Mouse (Mus musculus): ENCODE measurements around the gene Cep112. TPM values are rescaled to one million over a fixed set of nuclear protein-coding genes. Genes with fewer than 3 reads are reported as not detected.
A peak's percentile ranks its signal among the peaks of the same experiment; 100 is the strongest.

The Cep112 gene
- total and polyA plus RNA-seq, 2 experiments from 2014 or later = 10.7 to 11.2 TPM

DNA sequence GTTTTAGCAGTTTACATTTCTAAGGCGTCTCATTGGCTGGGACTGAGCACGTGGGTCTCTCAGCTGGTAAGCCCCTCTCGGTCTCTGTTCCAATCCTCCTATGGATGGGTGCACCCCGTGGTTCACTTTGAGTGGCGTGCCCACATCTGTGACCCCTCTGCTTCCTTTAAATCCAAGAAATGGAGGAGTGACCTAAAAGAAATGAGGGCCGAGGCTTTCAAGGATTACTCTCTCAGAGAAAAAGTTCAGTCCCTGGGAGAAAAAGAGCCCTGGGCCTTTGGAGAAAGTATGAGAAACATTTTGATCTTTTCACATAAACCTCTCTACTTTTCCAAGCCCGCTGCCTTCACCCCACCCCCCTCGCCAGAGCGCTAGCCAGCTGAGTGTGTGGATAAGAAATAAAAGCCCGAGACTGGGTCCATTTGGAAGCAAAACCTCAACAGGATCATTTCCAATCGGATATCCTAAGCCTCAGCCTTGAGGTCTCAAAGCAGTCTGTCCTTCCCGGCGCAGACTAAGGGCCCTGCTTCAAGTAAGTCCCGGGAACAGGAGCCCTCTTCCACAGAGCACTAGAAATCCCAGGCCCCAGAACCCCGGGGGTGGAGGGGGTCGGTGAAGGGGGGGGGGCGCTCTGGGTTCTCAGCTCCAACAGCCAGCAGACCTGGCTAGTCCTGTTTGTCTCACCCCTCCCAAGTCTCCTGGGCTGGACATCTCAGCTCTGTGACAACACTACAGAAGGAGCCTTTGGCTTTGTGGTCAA, 466.3 kb downstream of the Cep112 start:
- Histone ChIP-seq H3K4me2 (ENCODE audit: low read depth, low read length) (peak overlapping the region; percentile 52), H3K4me1 (ENCODE audit: insufficient read depth, low read length) (peaks cover 19% of the 10 kb centered on the region; the same call in 1 of the 2 replicates), H3K9me3 (ENCODE audit: low read length) (no peaks in the 10 kb centered on the region), H3K36me3 (ENCODE audit: insufficient read depth, low read length) (no peaks in the 10 kb centered on the region), H3K9ac (replicated peaks; ENCODE audit: low read length) (peak overlapping the region; percentile 37; the same call in 1 of the 2 replicates), H3K4me3 (ENCODE audit: low read length) (peak overlapping the region; percentile 21), H3K27me3 (ENCODE audit: insufficient read depth, low read length) (no peaks in the 10 kb centered on the region), H3K27ac (peak overlapping the region; percentile 64; the same call in 1 of the 2 replicates)
- 3% methylated on average over 17 of the region's 17 CpGs for WGBS
- TF ChIP-seq CTCF (IDR thresholded peaks at IDR 0.05; ENCODE audit: low read depth) = no peak
- ATAC-seq (peak; percentile 81), DNase-seq (ENCODE audit: low spot score) (peak; percentile 63)

- ATAC-seq = no peak
- TF ChIP-seq CTCF (IDR thresholded peaks at IDR 0.05; ENCODE audit: low read depth) = no peak
- Histone ChIP-seq H3K27me3 (ENCODE audit: insufficient read depth, low read length) (no peaks in the 10 kb centered on the region), H3K4me1 (ENCODE audit: insufficient read depth, low read length) (peaks cover 19% of the 10 kb centered on the region), H3K4me3 (ENCODE audit: low read length) (peak overlapping the region; percentile 21; the same call in 1 of the 2 replicates), H3K36me3 (ENCODE audit: insufficient read depth, low read length) (no peaks in the 10 kb centered on the region), H3K9me3 (ENCODE audit: low read length) (no peaks in the 10 kb centered on the region), H3K9ac (replicated peaks; ENCODE audit: low read length) (peak overlapping the region; percentile 37; the same call in 1 of the 2 replicates), H3K4me2 (ENCODE audit: low read depth, low read length) (peak overlapping the region; percentile 52), H3K27ac (peak overlapping the region; percentile 64; the same call in 1 of the 2 replicates)
- no peak for DNase-seq (ENCODE audit: low spot score)
- WGBS = 8% methylated on average over 21 of the region's 21 CpGs
Measured at GRCm38 (mm10) chr11:108891871-108892380, 466.9 kb downstream of the Cep112 start.

- Histone ChIP-seq H3K9me3 (ENCODE audit: low read length) (no peaks in the 10 kb centered on the region), H3K9ac (replicated peaks; ENCODE audit: low read length) (no peak overlapping the region), H3K36me3 (ENCODE audit: insufficient read depth, low read length) (no peaks in the 10 kb centered on the region), H3K4me2 (ENCODE audit: low read depth, low read length) (no peak overlapping the region), H3K4me3 (ENCODE audit: low read length) (no peak overlapping the region), H3K27ac (no peak overlapping the region), H3K4me1 (ENCODE audit: insufficient read depth, low read length) (peaks cover 19% of the 10 kb centered on the region), H3K27me3 (ENCODE audit: insufficient read depth, low read length) (no peaks in the 10 kb centered on the region)
- DNase-seq (ENCODE audit: low spot score) = no peak
- 29% methylated on average over 5 of the region's 7 CpGs for WGBS
- no peak for TF ChIP-seq CTCF (IDR thresholded peaks at IDR 0.05; ENCODE audit: low read depth)
- no peak for ATAC-seq
Measured at GRCm38 (mm10) chr11:108892406-108892805, 467.4 kb downstream of the Cep112 start.

DNA sequence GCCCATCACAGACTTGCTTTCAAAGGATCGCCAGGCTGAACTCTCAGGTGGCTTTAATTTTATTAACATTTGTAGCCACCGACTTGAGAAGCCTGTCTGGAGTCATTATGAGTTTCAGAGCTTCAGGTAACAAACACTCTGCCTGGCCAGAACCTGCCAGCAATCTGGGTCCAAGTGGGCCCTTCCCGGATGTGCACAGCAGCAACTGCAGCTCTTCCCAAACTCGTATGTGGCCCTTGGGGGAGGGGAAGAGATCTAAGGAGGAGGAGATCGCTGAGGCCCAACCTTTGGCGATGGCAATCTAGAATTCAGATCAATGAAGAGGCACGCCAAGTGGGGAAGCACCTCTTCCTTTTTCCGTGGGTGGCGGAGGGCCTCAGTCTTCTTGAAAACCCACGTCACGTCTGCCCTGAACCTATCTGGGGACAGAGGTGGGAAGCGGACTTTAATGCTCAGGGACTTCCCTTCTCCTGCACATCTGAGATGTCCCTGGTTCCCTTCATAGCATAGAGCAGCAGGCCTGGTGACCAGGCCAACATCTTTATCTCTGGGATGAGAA, 468.3 kb downstream of the Cep112 start:
- WGBS = 68% methylated on average over 12 of the region's 12 CpGs
- peaks cover 19% of the 10 kb centered on the region for H3K4me1 ChIP-seq (ENCODE audit: insufficient read depth, low read length)

DNA sequence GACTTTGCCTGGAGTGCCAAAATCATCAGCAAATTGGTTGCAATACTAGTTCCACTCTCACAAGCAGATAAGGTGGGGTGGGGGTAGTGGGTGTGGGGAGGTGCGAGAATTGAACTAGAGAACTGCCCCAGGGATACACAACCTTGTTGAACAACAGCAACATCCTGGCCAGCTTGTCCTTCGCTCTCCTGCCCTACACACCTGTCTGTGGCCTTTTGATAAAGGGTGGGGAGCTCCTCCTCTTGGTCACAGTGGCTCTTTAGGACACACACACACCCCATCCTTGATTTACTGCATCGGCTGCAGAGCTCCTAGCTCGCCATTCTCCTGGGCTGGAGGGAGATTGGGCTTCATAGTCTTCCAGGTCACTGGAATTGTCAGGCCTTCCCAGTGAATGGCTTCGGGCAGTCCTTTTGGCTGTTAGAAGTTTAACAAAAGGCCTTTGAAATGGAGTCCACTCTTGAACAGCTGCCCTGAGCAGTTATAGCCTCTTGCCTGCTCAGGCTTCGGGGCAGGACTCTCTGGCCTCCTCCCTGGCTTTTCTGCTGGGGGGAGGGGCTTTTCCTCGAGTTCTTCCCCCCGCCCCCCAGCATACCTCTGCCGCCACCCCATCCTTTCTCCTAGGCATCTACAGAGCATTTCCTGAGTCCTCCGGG, 469.0 kb downstream of the Cep112 start:
- no peak for TF ChIP-seq CTCF (IDR thresholded peaks at IDR 0.05; ENCODE audit: low read depth)
- H3K4me3 ChIP-seq (ENCODE audit: low read length) = no peak overlapping the region
- peak overlapping the region; percentile 15; the same call in 1 of the 2 replicates for H3K27ac ChIP-seq
- no peak overlapping the region for H3K9ac ChIP-seq (replicated peaks; ENCODE audit: low read length)
- no peak for ATAC-seq
- H3K27me3 ChIP-seq (ENCODE audit: insufficient read depth, low read length) = no peaks in the 10 kb centered on the region
- DNase-seq (ENCODE audit: low spot score) = no peak
- H3K9me3 ChIP-seq (ENCODE audit: low read length) = no peaks in the 10 kb centered on the region
- 43% methylated on average over 10 of the region's 10 CpGs for WGBS
- H3K4me1 ChIP-seq (ENCODE audit: insufficient read depth, low read length) = peaks cover 19% of the 10 kb centered on the region
- no peak overlapping the region for H3K4me2 ChIP-seq (ENCODE audit: low read depth, low read length)
- no peaks in the 10 kb centered on the region for H3K36me3 ChIP-seq (ENCODE audit: insufficient read depth, low read length)

More for the DNA sequence above, 468.3 kb downstream of the Cep112 start:
- Histone ChIP-seq H3K9me3 (ENCODE audit: low read length) (no peaks in the 10 kb centered on the region), H3K4me3 (ENCODE audit: low read length) (no peak overlapping the region), H3K4me2 (ENCODE audit: low read depth, low read length) (no peak overlapping the region), H3K9ac (replicated peaks; ENCODE audit: low read length) (no peak overlapping the region), H3K36me3 (ENCODE audit: insufficient read depth, low read length) (no peaks in the 10 kb centered on the region), H3K27me3 (ENCODE audit: insufficient read depth, low read length) (no peaks in the 10 kb centered on the region), H3K27ac (no peak overlapping the region)
- no peak for TF ChIP-seq CTCF (IDR thresholded peaks at IDR 0.05; ENCODE audit: low read depth)
- no peak for DNase-seq (ENCODE audit: low spot score)
- ATAC-seq = no peak

GRCm38 (mm10) chr11:108897034-108897433, 472.0 kb downstream of the Cep112 start:
- 67% methylated on average over 4 of the region's 4 CpGs for WGBS

More at GRCm38 (mm10) chr11:108897034-108897433, 472.0 kb downstream of the Cep112 start:
- ATAC-seq (no peak), DNase-seq (ENCODE audit: low spot score) (no peak)
- no peak for TF ChIP-seq CTCF (IDR thresholded peaks at IDR 0.05; ENCODE audit: low read depth)
- Histone ChIP-seq H3K36me3 (ENCODE audit: insufficient read depth, low read length) (no peaks in the 10 kb centered on the region), H3K9me3 (ENCODE audit: low read length) (no peaks in the 10 kb centered on the region), H3K27me3 (ENCODE audit: insufficient read depth, low read length) (no peaks in the 10 kb centered on the region), H3K4me2 (ENCODE audit: low read depth, low read length) (no peak overlapping the region), H3K4me3 (ENCODE audit: low read length) (no peak overlapping the region), H3K9ac (replicated peaks; ENCODE audit: low read length) (no peak overlapping the region), H3K4me1 (ENCODE audit: insufficient read depth, low read length) (peaks cover 12% of the 10 kb centered on the region; the same call in 1 of the 2 replicates), H3K27ac (no peak overlapping the region)

Data from hindbrain, postnatal 0 days (tissue).